Mouse (Mus musculus) lung, embryonic 14.5 days (tissue): ENCODE measurements around the gene Mea1. TPM values are rescaled to one million over a fixed set of nuclear protein-coding genes. Genes with fewer than 3 reads are reported as not detected.

ENCODE experiments used
- ATAC-seq: fragments of 200-750 bp; cut with Nextera tagmentation; 2 replicates; pipeline ENCODE4 v1.8.0; 2017; ENCODE audit warnings: mild to moderate bottlenecking, moderate TSS enrichment, moderate library complexity; ENCODE audit not compliant: insufficient read depth
- DNase-seq: peaks from one replicate; pipeline ENCODE4 v3.0.0-alpha.2; 2015
- H3K27ac ChIP-seq: fragments of 300-500 bp; sonication (generic); 2 replicates; pipeline ENCODE4 v1.5.1; 2014; ENCODE audit warnings: low read depth, mild to moderate bottlenecking, moderate library complexity
- H3K27me3 ChIP-seq: fragments of 300-500 bp; sonication (generic); 2 replicates; pipeline ENCODE4 v1.6.1; 2014; ENCODE audit warnings: low read length, control low read depth; ENCODE audit not compliant: insufficient read depth
- H3K36me3 ChIP-seq: fragments of 300-500 bp; sonication (generic); 2 replicates; pipeline ENCODE4 v1.6.1; 2014; ENCODE audit warnings: control low read depth; ENCODE audit not compliant: insufficient read depth
- H3K4me1 ChIP-seq: fragments of 300-500 bp; sonication (generic); 2 replicates; pipeline ENCODE4 v1.6.1; 2014; ENCODE audit warnings: antibody characterized with exemption, control low read depth; ENCODE audit not compliant: insufficient read depth
- H3K4me2 ChIP-seq: fragments of 300-500 bp; sonication (generic); 2 replicates; pipeline ENCODE4 v1.6.1; 2014; ENCODE audit warnings: mild to moderate bottlenecking
- H3K4me3 ChIP-seq: fragments of 300-500 bp; sonication (generic); 2 replicates; pipeline ENCODE4 v1.5.1; 2014; ENCODE audit warnings: low read depth, low read length
- H3K9ac ChIP-seq: fragments of 300-500 bp; sonication (generic); 2 replicates; pipeline ENCODE4 v1.6.1; 2014
- H3K9me3 ChIP-seq: fragments of 300-500 bp; sonication (generic); 2 replicates; pipeline ENCODE4 v1.6.1; 2016; ENCODE audit warnings: low read depth, low read length, control low read depth
- CTCF ChIP-seq: IDR thresholded peaks from 2 replicates; pipeline ENCODE4 v1.5.1; 2016; ENCODE audit warnings: antibody characterized with exemption, low read depth
- WGBS: fragments of 180-500 bp; shearing (Covaris S2); extraction: QIAGEN DNeasy Blood & Tissue Kit; methylation state at CpG from one replicate; pipeline ENCODE4 v1.1.7; 2014; 5-methylcytosine and 5-hydroxymethylcytosine counted together
- polyA plus RNA-seq: library from polyadenylated mRNA; unstranded; fragments of >200 nt; fragmentation: Nextera tagmentation; extraction: Ambion mirVana; gene quantifications from 2 replicates; pipeline ENCODE4 v1.2.1, GENCODE M21; 2014

Mea1 gene
- polyA plus RNA-seq, 1 experiment from 2014 or later: 131 TPM

- DNase-seq: no peak
- ATAC-seq: no peak
- H3K36me3 ChIP-seq: peaks cover 46% of the 10 kb centered on the region
- H3K4me1 ChIP-seq: peaks cover 3% of the 10 kb centered on the region; the same call in 1 of the 2 replicates
- H3K9ac ChIP-seq: no peak overlapping the region
- no peaks in the 10 kb centered on the region for H3K9me3 ChIP-seq
- 90% methylated on average over 11 of the region's 11 CpGs for WGBS
- no peak overlapping the region for H3K4me2 ChIP-seq
- no peak overlapping the region for H3K4me3 ChIP-seq
- no peaks in the 10 kb centered on the region for H3K27me3 ChIP-seq
- no peak overlapping the region for H3K27ac ChIP-seq
- TF ChIP-seq CTCF: no peak
Measured at GRCm38 (mm10) chr17:46714756-46715481, 36.3 kb downstream of the Mea1 start.

DNA sequence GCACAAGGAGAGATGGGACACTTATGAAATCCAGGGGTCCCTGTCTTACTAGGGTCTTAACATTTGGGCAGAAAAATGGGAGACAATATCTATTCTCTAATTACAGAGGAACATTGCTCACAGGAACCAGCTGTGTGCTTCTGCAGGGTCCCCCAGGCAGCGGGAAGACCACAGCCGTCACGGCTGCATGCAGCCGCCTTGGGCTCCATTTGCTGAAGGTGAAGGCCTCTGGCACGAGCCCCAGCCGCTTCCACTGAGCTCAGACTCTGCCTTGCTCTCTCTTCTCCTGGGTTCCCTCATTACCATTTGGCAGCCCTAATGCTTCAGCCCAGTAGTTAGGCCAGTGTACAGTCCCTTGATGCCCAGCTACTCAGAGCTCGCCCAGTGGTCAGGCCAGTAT lies 42.5 kb downstream of the Mea1 start:
- ATAC-seq (no peak), DNase-seq (no peak)

GRCm38 (mm10) chr17:46724477-46725084 lies 46.0 kb downstream of the Mea1 start:
- 78% methylated on average over 20 of the region's 20 CpGs for WGBS
- Histone ChIP-seq H3K9me3 (no peaks in the 10 kb centered on the region), H3K27me3 (peaks cover 8% of the 10 kb centered on the region; the same call in 1 of the 2 replicates), H3K4me1 (no peaks in the 10 kb centered on the region), H3K4me2 (no peak overlapping the region), H3K27ac (no peak overlapping the region), H3K9ac (no peak overlapping the region), H3K36me3 (peaks cover 37% of the 10 kb centered on the region), H3K4me3 (no peak overlapping the region)
- DNase-seq: no peak
- TF ChIP-seq CTCF: no peak
- no peak for ATAC-seq

More for the DNA sequence above, 42.5 kb downstream of the Mea1 start:
- Histone ChIP-seq H3K27ac (no peak overlapping the region), H3K36me3 (peaks cover 49% of the 10 kb centered on the region), H3K4me3 (no peak overlapping the region), H3K4me1 (no peaks in the 10 kb centered on the region), H3K9me3 (no peaks in the 10 kb centered on the region), H3K4me2 (no peak overlapping the region), H3K9ac (no peak overlapping the region), H3K27me3 (no peaks in the 10 kb centered on the region)
- WGBS: 77% methylated on average over 7 of the region's 7 CpGs
- TF ChIP-seq CTCF: no peak

- TF ChIP-seq CTCF: peak; percentile 64
- H3K36me3 ChIP-seq: peaks cover 37% of the 10 kb centered on the region
- H3K4me2 ChIP-seq: no peak overlapping the region
- H3K27me3 ChIP-seq: peaks cover 9% of the 10 kb centered on the region; the same call in 1 of the 2 replicates
- DNase-seq (peak; percentile 69), ATAC-seq (no peak)
- no peaks in the 10 kb centered on the region for H3K9me3 ChIP-seq
- no peaks in the 10 kb centered on the region for H3K4me1 ChIP-seq
- 50% methylated on average over 9 of the region's 9 CpGs for WGBS
- no peak overlapping the region for H3K9ac ChIP-seq
- no peak overlapping the region for H3K27ac ChIP-seq
- no peak overlapping the region for H3K4me3 ChIP-seq
Measured at GRCm38 (mm10) chr17:46725273-46725672, 46.7 kb downstream of the Mea1 start.

DNA sequence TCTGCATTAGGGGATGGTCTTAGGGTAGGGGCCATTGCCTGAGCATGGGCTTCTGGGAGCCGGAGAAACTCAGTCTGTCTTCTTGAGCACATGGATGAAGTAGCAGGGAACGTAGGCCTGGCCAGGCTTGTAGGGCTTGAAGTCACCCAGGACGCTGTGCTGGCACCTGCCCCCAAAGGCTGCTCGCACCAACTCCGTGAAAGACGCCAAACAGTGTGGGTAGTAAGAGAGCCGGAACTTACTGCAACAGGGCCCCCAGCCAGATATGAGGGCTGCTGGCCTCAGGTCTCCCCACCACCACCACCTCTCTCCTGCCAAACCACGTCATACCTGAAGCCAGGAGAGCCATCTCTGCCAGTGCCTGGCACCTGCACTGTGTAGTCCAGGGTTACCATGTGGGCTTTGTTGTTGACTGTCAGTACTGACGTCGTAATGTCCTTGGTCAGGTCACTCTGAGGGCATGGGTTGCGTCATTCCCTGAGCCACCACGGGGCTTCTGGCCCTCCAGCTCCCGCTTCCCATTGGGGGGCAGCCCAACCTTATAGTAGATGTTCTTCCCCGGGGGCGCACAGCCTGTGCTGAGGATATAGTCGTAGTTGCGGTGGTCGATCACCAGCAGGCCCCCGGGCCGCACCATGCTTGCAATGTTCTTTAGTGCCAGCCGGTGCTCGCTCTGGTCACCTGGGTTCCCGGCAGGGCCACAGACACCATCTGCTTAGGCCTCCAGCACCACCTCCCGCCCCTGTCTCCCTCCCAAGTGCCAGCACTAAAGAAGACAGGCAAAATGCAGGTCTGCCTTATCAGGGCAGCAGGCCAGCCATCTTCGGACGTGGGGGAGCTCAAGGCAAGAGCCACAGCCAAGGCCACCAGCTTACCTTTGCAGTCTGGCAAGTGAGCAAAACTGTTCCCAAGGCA lies 47.4 kb downstream of the Mea1 start:
- Histone ChIP-seq H3K36me3 (peaks cover 35% of the 10 kb centered on the region), H3K9me3 (no peaks in the 10 kb centered on the region), H3K4me1 (no peaks in the 10 kb centered on the region), H3K4me3 (no peak overlapping the region), H3K27me3 (peaks cover 9% of the 10 kb centered on the region; the same call in 1 of the 2 replicates), H3K9ac (no peak overlapping the region), H3K27ac (no peak overlapping the region), H3K4me2 (no peak overlapping the region)
- no peak for TF ChIP-seq CTCF
- ATAC-seq (no peak), DNase-seq (no peak)
- WGBS: 86% methylated on average over 26 of the region's 26 CpGs

DNA sequence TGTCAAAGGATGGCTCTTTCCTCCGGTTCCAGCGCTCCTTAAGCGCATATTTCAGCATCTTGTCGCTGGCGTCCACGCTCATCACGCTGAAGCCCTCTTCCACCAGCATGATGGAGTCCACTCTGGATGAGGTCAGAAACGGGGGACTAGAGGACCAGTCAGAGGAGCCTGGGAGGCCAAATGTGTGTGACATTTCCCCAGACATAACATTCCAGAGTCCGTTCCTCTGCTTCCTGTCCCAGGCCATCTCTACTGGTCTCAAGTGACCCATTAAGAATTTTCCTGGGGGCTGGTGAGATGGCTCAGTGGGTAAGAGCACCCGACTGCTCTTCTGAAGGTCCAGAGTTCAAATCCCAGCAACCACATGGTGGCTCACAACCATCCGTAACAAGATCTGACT lies 48.7 kb downstream of the Mea1 start:
- no peak overlapping the region for H3K4me2 ChIP-seq
- H3K4me3 ChIP-seq: no peak overlapping the region
- no peaks in the 10 kb centered on the region for H3K9me3 ChIP-seq
- no peak for ATAC-seq
- no peak for TF ChIP-seq CTCF
- peaks cover 24% of the 10 kb centered on the region; the same call in 1 of the 2 replicates for H3K36me3 ChIP-seq
- no peak overlapping the region for H3K9ac ChIP-seq
- no peaks in the 10 kb centered on the region for H3K4me1 ChIP-seq
- DNase-seq: no peak
- WGBS: 88% methylated on average over 11 of the region's 11 CpGs
- peaks cover 9% of the 10 kb centered on the region; the same call in 1 of the 2 replicates for H3K27me3 ChIP-seq
- H3K27ac ChIP-seq: no peak overlapping the region
